ENCODE assay signal across 8 mouse cellular contexts in the genomic region with DNA sequence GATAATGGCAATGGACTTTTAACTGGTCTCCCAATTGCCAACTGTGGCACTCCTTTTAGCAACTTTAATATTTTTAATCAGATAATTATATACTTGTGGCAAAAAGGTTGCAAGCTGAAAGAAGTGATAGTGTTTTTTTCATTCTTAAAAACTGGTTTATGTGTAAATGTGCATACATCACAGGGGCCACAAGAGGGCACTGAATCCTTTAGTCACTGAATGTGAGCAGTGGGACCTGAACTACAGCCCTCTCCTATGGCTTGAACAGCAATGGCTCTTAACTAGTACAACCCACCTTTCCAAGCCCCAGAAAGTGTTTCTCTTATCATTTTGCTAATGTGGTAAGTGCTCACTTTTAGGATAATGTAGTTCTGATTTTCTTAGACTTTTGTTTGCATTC.
DNase-seq lines count a peak whose midpoint lies in the region; ATAC-seq lines count a peak whose summit lies in the region.

No protein-coding gene starts in this region.

- no peak overlapping the region for H3K4me2 ChIP-seq in forebrain, embryonic 16.5 days (ENCODE audit: low read length)
- H3K4me2 ChIP-seq in forebrain, embryonic 12.5 days: no peak overlapping the region
- H3K4me2 ChIP-seq in embryonic facial prominence, embryonic 11.5 days (ENCODE audit: low read depth, low read length): no peak overlapping the region

- H3K4me1 ChIP-seq in forebrain, embryonic 16.5 days (replicated peaks; ENCODE audit: control insufficient read depth, insufficient read depth, low read length): no peaks in the 10 kb centered on the region
- no peaks in the 10 kb centered on the region for H3K4me1 ChIP-seq in forebrain, embryonic 12.5 days
- H3K4me1 ChIP-seq in embryonic facial prominence, embryonic 11.5 days (ENCODE audit: control insufficient read depth, insufficient read depth, low read length): no peaks in the 10 kb centered on the region

- ATAC-seq in forebrain, embryonic 16.5 days: peak; percentile 55; the same call in 1 of the 2 replicates
- no peak for ATAC-seq in forebrain, embryonic 12.5 days (ENCODE audit: low FRiP score)
- ATAC-seq in embryonic facial prominence, embryonic 11.5 days (replicated peaks; ENCODE audit: insufficient number of reproducible peaks, low FRiP score, low TSS enrichment, low read depth): no peak

- no peak overlapping the region for H3K9ac ChIP-seq in forebrain, embryonic 16.5 days (replicated peaks; ENCODE audit: low read depth, low read length)
- no peak overlapping the region for H3K9ac ChIP-seq in forebrain, embryonic 12.5 days
- no peak overlapping the region for H3K9ac ChIP-seq in embryonic facial prominence, embryonic 11.5 days (replicated peaks; ENCODE audit: low read length)

- H3K27ac ChIP-seq in forebrain, embryonic 16.5 days (ENCODE audit: low read length): no peak overlapping the region
- H3K27ac ChIP-seq in forebrain, embryonic 12.5 days: no peak overlapping the region
- no peak overlapping the region for H3K27ac ChIP-seq in embryonic facial prominence, embryonic 11.5 days (replicated peaks; ENCODE audit: low read depth, low read length)

- DNase-seq in 416B (ENCODE audit: low read depth): peak; percentile 71
- DNase-seq in adrenal gland, postnatal 25 days: peak; percentile 39
- peak; percentile 78 for DNase-seq in embryonic facial prominence, embryonic 11.5 days (ENCODE audit: low spot score)
- DNase-seq in kidney, postnatal 36 days: peak; percentile 60 to 84
- DNase-seq in lung, postnatal 10 days: peak; percentile 76
- DNase-seq in splenic B cell, adult 2 months (ENCODE audit: low read depth, low spot score): peak; percentile 65

- H3K27me3 ChIP-seq in forebrain, embryonic 16.5 days (replicated peaks; ENCODE audit: control insufficient read depth, insufficient read depth, low read length): no peaks in the 10 kb centered on the region
- no peaks in the 10 kb centered on the region for H3K27me3 ChIP-seq in forebrain, embryonic 12.5 days
- no peaks in the 10 kb centered on the region for H3K27me3 ChIP-seq in embryonic facial prominence, embryonic 11.5 days (ENCODE audit: control insufficient read depth, insufficient read depth, low read length)
- no peaks in the 10 kb centered on the region for H3K27me3 ChIP-seq in splenic B cell, adult 2 months (ENCODE audit: control insufficient read depth, insufficient read depth, low read length, poor library complexity, severe bottlenecking)

- H3K4me3 ChIP-seq in forebrain, embryonic 16.5 days (replicated peaks; ENCODE audit: low read length): no peak overlapping the region
- H3K4me3 ChIP-seq in forebrain, embryonic 12.5 days (replicated peaks): no peak overlapping the region
- no peak overlapping the region for H3K4me3 ChIP-seq in embryonic facial prominence, embryonic 11.5 days (ENCODE audit: low read depth, low read length)

- H3K9me3 ChIP-seq in forebrain, embryonic 16.5 days (ENCODE audit: control insufficient read depth, low read length): no peaks in the 10 kb centered on the region
- H3K9me3 ChIP-seq in forebrain, embryonic 12.5 days: no peaks in the 10 kb centered on the region
- H3K9me3 ChIP-seq in embryonic facial prominence, embryonic 11.5 days (replicated peaks; ENCODE audit: control insufficient read depth, low read length): no peaks in the 10 kb centered on the region

- H3K36me3 ChIP-seq in forebrain, embryonic 16.5 days (ENCODE audit: control insufficient read depth, insufficient read depth): no peaks in the 10 kb centered on the region
- no peaks in the 10 kb centered on the region for H3K36me3 ChIP-seq in forebrain, embryonic 12.5 days (replicated peaks)
- no peaks in the 10 kb centered on the region for H3K36me3 ChIP-seq in embryonic facial prominence, embryonic 11.5 days (replicated peaks; ENCODE audit: control insufficient read depth, insufficient read depth, low read depth, low read length)
- H3K36me3 ChIP-seq in splenic B cell, adult 2 months (ENCODE audit: control insufficient read depth, insufficient read depth, low read length, poor library complexity, severe bottlenecking): no peaks in the 10 kb centered on the region
